Mouse (Mus musculus) heart, embryonic 12.5 days (tissue): ENCODE data around the gene Rin1. TPM values are rescaled to one million over a fixed set of nuclear protein-coding genes. Genes with fewer than 3 reads are reported as not detected.

Experiments used
- ATAC-seq: fragments of 200-750 bp; cut with Nextera tagmentation; 2 replicates; pipeline ENCODE4 v1.8.0; 2017; ENCODE audit warnings: moderate TSS enrichment, moderate library complexity; ENCODE audit not compliant: insufficient number of reproducible peaks, low FRiP score
- H3K27ac ChIP-seq: fragments of 300-500 bp; sonication (generic); 2 replicates; pipeline ENCODE4 v1.5.1; 2016; ENCODE audit warnings: mild to moderate bottlenecking, moderate library complexity; ENCODE audit not compliant: poor library complexity, severe bottlenecking
- H3K27me3 ChIP-seq: fragments of 300-500 bp; sonication (generic); replicated peaks from 2 replicates; pipeline ENCODE4 v1.6.1; 2016; ENCODE audit warnings: mild to moderate bottlenecking, moderate library complexity
- H3K36me3 ChIP-seq: fragments of 300-500 bp; sonication (generic); 2 replicates; pipeline ENCODE4 v1.6.1; 2016; ENCODE audit warnings: mild to moderate bottlenecking, moderate library complexity
- H3K4me1 ChIP-seq: fragments of 300-500 bp; sonication (generic); replicated peaks from 2 replicates; pipeline ENCODE4 v1.6.1; 2016; ENCODE audit warnings: mild to moderate bottlenecking
- H3K4me2 ChIP-seq: fragments of 300-500 bp; sonication (generic); 2 replicates; pipeline ENCODE4 v1.6.1; 2016; ENCODE audit warnings: mild to moderate bottlenecking, moderate library complexity
- H3K4me3 ChIP-seq: fragments of 300-500 bp; sonication (generic); 2 replicates; pipeline ENCODE4 v1.5.1; 2016; ENCODE audit warnings: mild to moderate bottlenecking
- H3K9ac ChIP-seq: fragments of 300-500 bp; sonication (generic); 2 replicates; pipeline ENCODE4 v1.6.1; 2016; ENCODE audit warnings: mild to moderate bottlenecking, moderate library complexity
- H3K9me3 ChIP-seq: fragments of 300-500 bp; sonication (generic); replicated peaks from 2 replicates; pipeline ENCODE4 v1.6.1; 2016; ENCODE audit warnings: mild to moderate bottlenecking, moderate library complexity
- WGBS: fragments of 180-500 bp; shearing (Covaris S2); methylation state at CpG from one replicate; pipeline ENCODE4 v1.1.7; 2016; 5-methylcytosine and 5-hydroxymethylcytosine counted together
- polyA plus RNA-seq: library from polyadenylated mRNA; unstranded; fragments of >200 nt; fragmentation: Nextera tagmentation; extraction: Ambion mirVana; gene quantifications from 2 replicates; pipeline ENCODE4 v1.2.1, GENCODE M21; 2016

Gene Rin1
- polyA plus RNA-seq, 1 experiment from 2014 or later = 6.2 TPM

GRCm38 (mm10) chr19:5069978-5070377, 19.7 kb downstream of the Rin1 start:
- H3K36me3 ChIP-seq = no peaks in the 10 kb centered on the region
- peaks cover 32% of the 10 kb centered on the region for H3K27me3 ChIP-seq
- peak overlapping the region; percentile 6 for H3K9ac ChIP-seq
- ATAC-seq = no peak
- no peak overlapping the region; the same call in 1 of the 2 replicates for H3K4me3 ChIP-seq
- peaks cover 65% of the 10 kb centered on the region for H3K4me1 ChIP-seq
- peak overlapping the region; percentile 96 for H3K4me2 ChIP-seq
- no peak overlapping the region for H3K27ac ChIP-seq
- WGBS = 76% methylated on average over 7 of the region's 7 CpGs
- no peaks in the 10 kb centered on the region for H3K9me3 ChIP-seq

GRCm38 (mm10) chr19:5071077-5071476, 20.8 kb downstream of the Rin1 start:
- Histone ChIP-seq H3K36me3 (no peaks in the 10 kb centered on the region), H3K27ac (peak overlapping the region; percentile 59), H3K4me1 (peaks cover 58% of the 10 kb centered on the region), H3K9ac (peak overlapping the region; percentile 27; the same call in 1 of the 2 replicates), H3K27me3 (peaks cover 33% of the 10 kb centered on the region), H3K9me3 (no peaks in the 10 kb centered on the region), H3K4me3 (peak overlapping the region; percentile 48), H3K4me2 (peak overlapping the region; percentile 96)
- WGBS = 12% methylated on average over 11 of the region's 11 CpGs
- no peak for ATAC-seq

DNA sequence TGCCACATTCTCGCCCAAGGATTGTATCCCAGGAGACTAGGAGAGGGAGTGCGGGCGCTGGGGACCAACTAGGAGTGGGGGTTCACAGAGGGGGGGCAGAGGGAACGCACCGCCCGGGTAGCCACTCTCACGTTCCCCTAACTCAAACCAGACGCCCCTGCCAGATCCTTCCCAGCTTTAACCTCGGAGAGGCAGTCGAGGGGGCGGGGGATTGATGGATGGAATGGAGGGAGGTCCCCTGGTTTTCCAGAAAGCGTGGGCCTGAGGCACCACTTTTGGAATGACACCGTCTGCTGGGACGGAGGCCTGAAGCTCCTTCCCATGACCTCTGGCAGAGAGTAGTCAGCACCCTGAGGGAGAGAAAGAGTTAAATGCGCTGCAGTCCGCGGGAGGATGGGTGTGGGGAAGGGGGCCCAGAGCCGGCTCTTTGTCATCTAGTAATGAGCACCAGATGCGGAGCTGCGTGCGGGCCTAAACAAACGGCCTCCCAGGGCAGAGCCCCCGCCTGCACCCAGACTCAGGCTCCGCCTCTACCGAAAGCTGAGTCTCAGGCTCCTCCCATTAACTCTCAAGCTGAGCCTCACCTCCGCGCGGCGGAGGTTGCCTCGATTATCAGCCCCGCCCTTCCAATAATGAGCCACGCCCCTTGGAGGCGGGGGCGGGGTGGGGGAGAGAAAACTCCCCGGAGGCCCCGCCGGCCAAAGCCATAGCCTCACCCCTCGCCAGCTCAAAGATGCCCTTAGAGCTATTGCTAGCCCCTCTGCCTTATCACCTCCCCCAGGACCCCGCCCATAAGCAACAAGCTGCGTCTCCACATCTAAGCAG, 21.5 kb downstream of the Rin1 start:
- Histone ChIP-seq H3K4me2 (peak overlapping the region; percentile 96), H3K4me3 (peak overlapping the region; percentile 48), H3K4me1 (peaks cover 57% of the 10 kb centered on the region), H3K27ac (peak overlapping the region; percentile 59), H3K36me3 (no peaks in the 10 kb centered on the region), H3K9me3 (no peaks in the 10 kb centered on the region), H3K27me3 (peaks cover 33% of the 10 kb centered on the region), H3K9ac (peak overlapping the region; percentile 27)
- WGBS = under 1% methylated on average over 40 of the region's 40 CpGs
- ATAC-seq = peak; percentile 79

DNA sequence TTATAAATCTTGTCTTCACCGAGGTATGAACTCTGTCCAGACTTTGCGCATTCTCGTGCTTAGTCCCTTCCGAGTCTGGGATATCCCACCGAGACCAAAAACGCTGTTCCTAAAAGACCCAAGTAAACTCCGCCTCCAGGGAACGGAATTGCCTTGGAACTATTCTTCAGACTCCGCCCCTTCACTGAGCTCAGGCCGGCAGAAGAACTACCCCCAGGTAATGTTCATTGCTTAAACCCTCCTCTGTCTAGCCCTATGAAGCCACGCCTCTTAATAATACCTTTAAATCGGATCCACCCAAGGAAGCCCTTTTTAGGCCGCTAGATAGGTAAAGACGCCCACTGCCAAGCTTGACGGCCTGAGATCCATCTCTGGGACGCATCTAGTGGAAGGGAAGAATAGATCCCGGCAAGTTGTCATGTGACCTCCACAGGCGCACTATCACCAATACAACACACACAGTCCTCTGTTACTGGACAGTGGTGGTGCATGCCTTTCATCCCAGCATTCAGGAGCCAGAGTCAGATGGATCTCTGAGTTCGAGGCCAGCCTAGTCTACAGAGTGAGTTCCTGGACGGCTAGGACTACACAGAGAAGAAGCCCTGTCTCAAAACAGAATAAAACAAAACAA, 22.2 kb downstream of the Rin1 start:
- Histone ChIP-seq H3K9me3 (no peaks in the 10 kb centered on the region), H3K36me3 (no peaks in the 10 kb centered on the region), H3K27me3 (peaks cover 33% of the 10 kb centered on the region), H3K9ac (peak overlapping the region; percentile 27; the same call in 1 of the 2 replicates), H3K27ac (peak overlapping the region; percentile 46), H3K4me1 (peaks cover 49% of the 10 kb centered on the region), H3K4me3 (peak overlapping the region; percentile 48), H3K4me2 (peak overlapping the region; percentile 96)
- ATAC-seq = peak; percentile 10; the same call in 1 of the 2 replicates
- 2% methylated on average over 20 of the region's 20 CpGs for WGBS

DNA sequence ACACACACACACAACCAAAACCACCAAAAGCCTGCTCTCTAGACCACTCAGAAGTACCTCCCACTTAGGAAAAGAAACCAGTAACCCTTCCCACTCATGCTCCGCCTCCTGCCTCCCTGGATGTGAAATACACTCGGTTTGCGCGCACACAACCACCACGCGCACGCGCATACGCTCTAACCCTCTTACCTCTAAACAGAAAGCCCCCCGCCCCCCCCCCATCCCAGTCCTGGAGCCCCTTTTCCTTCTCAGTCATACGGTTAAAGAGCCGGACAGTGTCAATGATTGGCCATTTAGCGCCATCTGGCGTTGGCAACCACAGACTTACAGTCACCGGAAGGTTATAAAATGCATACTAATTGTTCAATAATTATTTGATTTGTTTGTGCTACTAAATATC, 22.7 kb downstream of the Rin1 start:
- 2% methylated on average over 15 of the region's 15 CpGs for WGBS
- H3K27me3 ChIP-seq = peaks cover 33% of the 10 kb centered on the region

GRCm38 (mm10) chr19:5073518-5073917, 23.2 kb downstream of the Rin1 start:
- Histone ChIP-seq H3K4me2 (no peak overlapping the region), H3K4me1 (peaks cover 40% of the 10 kb centered on the region), H3K9ac (no peak overlapping the region), H3K4me3 (no peak overlapping the region), H3K9me3 (no peaks in the 10 kb centered on the region), H3K27me3 (peaks cover 32% of the 10 kb centered on the region), H3K27ac (no peak overlapping the region), H3K36me3 (no peaks in the 10 kb centered on the region)
- ATAC-seq = no peak
- WGBS = 33% methylated on average over 5 of the region's 5 CpGs

More for the DNA sequence above, 22.7 kb downstream of the Rin1 start:
- no peak for ATAC-seq
- Histone ChIP-seq H3K9ac (no peak overlapping the region), H3K4me1 (peaks cover 45% of the 10 kb centered on the region), H3K36me3 (no peaks in the 10 kb centered on the region), H3K4me3 (peak overlapping the region; percentile 48), H3K9me3 (no peaks in the 10 kb centered on the region), H3K27ac (0 out of 2 replicates have a peak overlapping the region, but pooled peaks have one; percentile 18), H3K4me2 (peak overlapping the region; percentile 96)

DNA sequence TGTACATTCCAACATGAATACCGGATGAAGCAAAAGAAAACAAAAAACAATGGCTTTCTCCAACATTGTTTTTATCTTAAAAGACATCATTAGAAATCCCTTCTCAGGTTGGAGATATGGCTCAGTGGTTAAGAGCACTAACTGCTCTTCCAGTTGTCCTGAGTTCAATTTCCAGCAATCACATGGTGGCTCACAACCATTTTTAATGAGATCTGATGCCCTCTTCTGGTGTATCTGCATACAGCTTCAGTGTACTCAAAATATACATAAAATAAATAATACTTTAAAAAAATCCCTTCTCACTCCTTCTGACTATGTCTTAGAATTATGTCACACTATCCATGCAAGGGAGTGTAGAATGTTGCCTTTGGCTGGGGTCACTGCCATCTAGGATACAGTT, 29.0 kb downstream of the Rin1 start:
- no peak for ATAC-seq
- WGBS = 84% methylated on average over 1 of the region's 1 CpGs
- Histone ChIP-seq H3K4me3 (no peak overlapping the region), H3K9ac (no peak overlapping the region), H3K27ac (no peak overlapping the region), H3K4me2 (no peak overlapping the region), H3K4me1 (no peaks in the 10 kb centered on the region), H3K27me3 (peaks cover 53% of the 10 kb centered on the region), H3K36me3 (no peaks in the 10 kb centered on the region), H3K9me3 (no peaks in the 10 kb centered on the region)

GRCm38 (mm10) chr19:5082005-5082404, 31.7 kb downstream of the Rin1 start:
- no peak for ATAC-seq
- H3K9ac ChIP-seq = no peak overlapping the region
- 52% methylated on average over 18 of the region's 18 CpGs for WGBS

GRCm38 (mm10) chr19:5082596-5082995, 32.3 kb downstream of the Rin1 start:
- H3K36me3 ChIP-seq = no peaks in the 10 kb centered on the region
- WGBS = 58% methylated on average over 24 of the region's 24 CpGs
- peaks cover 68% of the 10 kb centered on the region for H3K27me3 ChIP-seq
- ATAC-seq = no peak
- H3K4me1 ChIP-seq = peaks cover 16% of the 10 kb centered on the region
- H3K27ac ChIP-seq = no peak overlapping the region
- no peak overlapping the region for H3K9ac ChIP-seq
- H3K9me3 ChIP-seq = no peaks in the 10 kb centered on the region
- no peak overlapping the region for H3K4me2 ChIP-seq
- no peak overlapping the region for H3K4me3 ChIP-seq

More at GRCm38 (mm10) chr19:5082005-5082404, 31.7 kb downstream of the Rin1 start:
- no peak overlapping the region for H3K4me3 ChIP-seq
- no peaks in the 10 kb centered on the region for H3K9me3 ChIP-seq
- no peaks in the 10 kb centered on the region for H3K36me3 ChIP-seq
- peaks cover 10% of the 10 kb centered on the region for H3K4me1 ChIP-seq
- H3K4me2 ChIP-seq = no peak overlapping the region
- H3K27ac ChIP-seq = no peak overlapping the region
- peaks cover 68% of the 10 kb centered on the region for H3K27me3 ChIP-seq

DNA sequence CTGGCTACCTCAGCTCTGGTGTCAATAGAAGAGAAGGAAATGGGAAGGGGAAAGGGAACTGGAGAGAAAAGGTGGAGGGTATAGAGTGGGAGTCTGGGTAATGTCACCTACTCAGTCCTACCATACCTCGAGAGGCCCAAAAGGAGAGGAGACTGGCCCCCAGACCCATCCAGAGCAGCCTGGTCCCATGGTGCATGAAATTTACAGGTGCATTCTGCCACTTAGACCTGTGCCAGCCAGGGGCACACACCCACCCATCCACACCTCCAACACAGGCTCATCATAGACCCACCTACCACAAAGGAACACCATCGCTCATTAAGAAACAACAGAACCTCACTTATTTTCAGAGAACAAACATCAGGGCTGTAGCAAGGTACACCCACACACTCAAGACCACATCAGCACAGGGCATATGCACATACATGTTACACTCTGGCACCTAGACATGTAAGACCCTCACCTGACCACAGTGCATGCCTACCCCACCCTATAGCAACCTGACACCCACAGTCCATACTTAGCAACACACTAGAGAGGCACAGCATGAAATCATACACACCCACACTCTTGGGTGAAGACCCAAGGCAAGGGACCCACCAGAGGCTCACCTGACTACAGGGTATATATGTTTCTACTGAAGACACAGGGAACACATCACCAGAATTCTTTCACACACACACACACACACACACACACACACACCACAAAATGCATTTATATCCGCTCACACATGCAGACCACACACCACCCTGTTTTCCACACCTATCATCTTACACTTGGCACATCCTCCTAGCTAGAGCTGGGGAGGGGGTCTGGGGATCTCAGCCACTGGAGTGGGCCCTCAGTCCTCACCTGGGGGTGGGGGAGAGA, 33.9 kb downstream of the Rin1 start:
- WGBS = 73% methylated on average over 3 of the region's 3 CpGs
- no peaks in the 10 kb centered on the region for H3K36me3 ChIP-seq
- H3K27ac ChIP-seq = no peak overlapping the region
- peak overlapping the region; percentile 54 for H3K4me3 ChIP-seq
- H3K4me2 ChIP-seq = peak overlapping the region; percentile 89
- H3K9ac ChIP-seq = no peak overlapping the region
- no peak for ATAC-seq
- no peaks in the 10 kb centered on the region for H3K9me3 ChIP-seq
- peaks cover 68% of the 10 kb centered on the region for H3K27me3 ChIP-seq
- peaks cover 21% of the 10 kb centered on the region for H3K4me1 ChIP-seq

GRCm38 (mm10) chr19:5084834-5085144, 34.5 kb downstream of the Rin1 start:
- Histone ChIP-seq H3K4me3 (peak overlapping the region; percentile 54), H3K4me1 (peaks cover 25% of the 10 kb centered on the region), H3K9me3 (no peaks in the 10 kb centered on the region), H3K4me2 (peak overlapping the region; percentile 89), H3K9ac (peak overlapping the region; percentile 52; the same call in 1 of the 2 replicates), H3K27ac (no peak overlapping the region), H3K27me3 (peaks cover 67% of the 10 kb centered on the region), H3K36me3 (peaks cover 4% of the 10 kb centered on the region; the same call in 1 of the 2 replicates)
- 2% methylated on average over 15 of the region's 15 CpGs for WGBS
- ATAC-seq = no peak
